Mouse (Mus musculus): ENCODE measurements at regions not wholly inside any gene's neighbourhood (a gene's known extent, or its start where the extent isn't known, plus 50 kb on each side); places are given as distances from the start of the nearest gene placed in this dataset.

DNA sequence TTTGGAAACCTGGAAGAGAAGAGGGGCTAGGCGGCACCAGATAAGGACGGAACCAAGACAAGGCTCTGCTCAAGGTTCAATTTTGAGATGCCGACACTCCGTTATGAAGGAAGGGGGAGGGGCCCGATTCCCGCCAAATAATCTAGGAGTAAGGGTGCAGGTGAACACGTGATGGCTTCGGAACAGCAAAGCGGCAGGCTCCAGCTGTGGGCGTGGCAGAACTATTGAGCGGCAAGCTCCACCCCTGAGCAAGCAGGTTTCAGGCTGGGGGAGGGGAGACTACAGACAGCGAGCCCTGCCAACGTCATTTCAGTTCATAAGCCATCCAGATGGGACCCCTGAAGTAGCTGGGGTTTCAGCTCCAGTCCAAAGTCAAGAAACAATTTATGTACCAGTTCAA, 667.3 kb downstream of the Slc22a22 start:
- 38% methylated on average over 13 of the region's 13 CpGs for WGBS
- Histone ChIP-seq H3K27me3 (ENCODE audit: control insufficient read depth, insufficient read depth, low read length) (no peaks in the 10 kb centered on the region), H3K4me3 (replicated peaks; ENCODE audit: low read length) (no peak overlapping the region), H3K9ac (ENCODE audit: low read length) (no peak overlapping the region), H3K4me2 (ENCODE audit: low read depth, low read length) (peak overlapping the region; percentile 27), H3K9me3 (replicated peaks; ENCODE audit: control insufficient read depth, low read length) (no peaks in the 10 kb centered on the region), H3K36me3 (ENCODE audit: control insufficient read depth, insufficient read depth, low read length) (no peaks in the 10 kb centered on the region), H3K27ac (ENCODE audit: low read length) (no peak overlapping the region), H3K4me1 (ENCODE audit: control insufficient read depth, insufficient read depth, low read length) (no peaks in the 10 kb centered on the region)
- ATAC-seq (ENCODE audit: insufficient read depth, low FRiP score): no peak

DNA sequence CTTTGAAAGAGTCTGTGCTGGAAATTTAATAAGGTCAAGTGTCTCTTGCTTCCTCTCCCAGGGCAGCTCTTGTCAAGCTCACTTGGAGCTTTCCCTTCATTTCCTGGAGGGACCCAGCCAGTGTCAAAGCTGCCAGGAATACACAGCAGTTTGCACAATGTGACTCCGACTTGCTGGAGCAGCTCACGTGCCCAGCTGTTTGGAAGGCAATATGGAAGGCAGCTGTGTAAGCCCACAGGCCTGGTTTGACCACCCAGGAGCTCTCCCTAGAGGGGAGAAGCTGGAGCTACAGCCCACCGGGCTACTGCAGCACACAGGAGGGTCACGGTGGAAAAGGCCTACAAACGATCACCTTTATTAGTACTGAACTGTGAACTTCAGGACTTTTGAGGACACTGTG, 669.8 kb downstream of the Slc22a22 start:
- H3K4me2 ChIP-seq (ENCODE audit: low read depth, low read length): no peak overlapping the region
- no peaks in the 10 kb centered on the region for H3K9me3 ChIP-seq (replicated peaks; ENCODE audit: control insufficient read depth, low read length)
- ATAC-seq (ENCODE audit: insufficient read depth, low FRiP score): no peak
- no peak overlapping the region for H3K27ac ChIP-seq (ENCODE audit: low read length)
- 48% methylated on average over 5 of the region's 5 CpGs for WGBS
- H3K4me3 ChIP-seq (replicated peaks; ENCODE audit: low read length): no peak overlapping the region
- no peaks in the 10 kb centered on the region for H3K4me1 ChIP-seq (ENCODE audit: control insufficient read depth, insufficient read depth, low read length)
- no peaks in the 10 kb centered on the region for H3K27me3 ChIP-seq (ENCODE audit: control insufficient read depth, insufficient read depth, low read length)
- H3K9ac ChIP-seq (ENCODE audit: low read length): no peak overlapping the region
- no peaks in the 10 kb centered on the region for H3K36me3 ChIP-seq (ENCODE audit: control insufficient read depth, insufficient read depth, low read length)

DNA sequence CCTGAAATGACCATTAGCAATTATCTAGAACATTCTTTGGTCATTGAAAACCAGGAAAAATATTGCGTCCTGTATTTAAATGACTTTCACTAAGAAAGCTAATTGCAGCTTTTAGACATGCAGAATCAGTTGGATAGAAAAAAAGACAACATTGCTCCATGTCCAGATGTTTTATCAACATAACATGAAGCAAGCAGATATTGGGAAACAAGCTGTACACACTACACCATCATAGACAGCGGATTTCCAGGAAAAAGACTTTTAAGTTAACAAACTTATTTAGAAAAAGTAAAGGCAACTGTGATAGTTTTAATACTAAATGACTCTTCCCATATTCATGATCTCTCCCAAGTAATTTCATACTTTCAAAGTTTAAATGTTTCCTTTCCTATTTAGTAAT, 675.5 kb downstream of the Slc22a22 start:
- Histone ChIP-seq H3K4me3 (replicated peaks; ENCODE audit: low read length) (no peak overlapping the region), H3K9ac (ENCODE audit: low read length) (no peak overlapping the region), H3K4me2 (ENCODE audit: low read depth, low read length) (no peak overlapping the region), H3K36me3 (ENCODE audit: control insufficient read depth, insufficient read depth, low read length) (no peaks in the 10 kb centered on the region), H3K27ac (ENCODE audit: low read length) (no peak overlapping the region), H3K4me1 (ENCODE audit: control insufficient read depth, insufficient read depth, low read length) (no peaks in the 10 kb centered on the region), H3K27me3 (ENCODE audit: control insufficient read depth, insufficient read depth, low read length) (no peaks in the 10 kb centered on the region), H3K9me3 (replicated peaks; ENCODE audit: control insufficient read depth, low read length) (no peaks in the 10 kb centered on the region)
- ATAC-seq (ENCODE audit: insufficient read depth, low FRiP score): no peak
- 85% methylated on average over 2 of the region's 2 CpGs for WGBS

DNA sequence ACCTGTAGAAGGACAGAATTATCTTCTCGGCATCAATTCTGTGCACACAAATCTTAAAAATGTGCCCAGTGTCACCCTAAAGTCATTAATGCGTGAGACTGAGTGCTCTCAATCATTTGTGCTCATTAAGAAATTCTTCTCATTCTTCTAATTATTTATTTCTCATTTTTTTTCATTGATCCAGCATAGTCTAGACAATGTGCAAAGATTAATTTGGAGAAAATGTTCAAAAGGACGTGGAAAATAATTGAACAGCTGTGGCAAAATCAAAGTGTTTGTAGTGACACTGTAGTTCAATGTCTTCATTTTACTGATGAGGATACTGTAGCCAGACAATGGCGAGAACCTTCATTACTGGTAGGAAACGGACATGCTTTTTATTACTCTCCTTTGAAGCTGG, 702.0 kb downstream of the Slc22a22 start:
- Histone ChIP-seq H3K4me1 (ENCODE audit: control insufficient read depth, insufficient read depth, low read length) (no peaks in the 10 kb centered on the region; the same call in 1 of the 2 replicates), H3K9ac (ENCODE audit: low read length) (no peak overlapping the region), H3K9me3 (replicated peaks; ENCODE audit: control insufficient read depth, low read length) (no peaks in the 10 kb centered on the region), H3K4me2 (ENCODE audit: low read depth, low read length) (no peak overlapping the region), H3K4me3 (replicated peaks; ENCODE audit: low read length) (no peak overlapping the region), H3K36me3 (ENCODE audit: control insufficient read depth, insufficient read depth, low read length) (no peaks in the 10 kb centered on the region), H3K27ac (ENCODE audit: low read length) (no peak overlapping the region), H3K27me3 (ENCODE audit: control insufficient read depth, insufficient read depth, low read length) (no peaks in the 10 kb centered on the region)
- ATAC-seq (ENCODE audit: insufficient read depth, low FRiP score): no peak
- 70% methylated on average over 5 of the region's 5 CpGs for WGBS

DNA sequence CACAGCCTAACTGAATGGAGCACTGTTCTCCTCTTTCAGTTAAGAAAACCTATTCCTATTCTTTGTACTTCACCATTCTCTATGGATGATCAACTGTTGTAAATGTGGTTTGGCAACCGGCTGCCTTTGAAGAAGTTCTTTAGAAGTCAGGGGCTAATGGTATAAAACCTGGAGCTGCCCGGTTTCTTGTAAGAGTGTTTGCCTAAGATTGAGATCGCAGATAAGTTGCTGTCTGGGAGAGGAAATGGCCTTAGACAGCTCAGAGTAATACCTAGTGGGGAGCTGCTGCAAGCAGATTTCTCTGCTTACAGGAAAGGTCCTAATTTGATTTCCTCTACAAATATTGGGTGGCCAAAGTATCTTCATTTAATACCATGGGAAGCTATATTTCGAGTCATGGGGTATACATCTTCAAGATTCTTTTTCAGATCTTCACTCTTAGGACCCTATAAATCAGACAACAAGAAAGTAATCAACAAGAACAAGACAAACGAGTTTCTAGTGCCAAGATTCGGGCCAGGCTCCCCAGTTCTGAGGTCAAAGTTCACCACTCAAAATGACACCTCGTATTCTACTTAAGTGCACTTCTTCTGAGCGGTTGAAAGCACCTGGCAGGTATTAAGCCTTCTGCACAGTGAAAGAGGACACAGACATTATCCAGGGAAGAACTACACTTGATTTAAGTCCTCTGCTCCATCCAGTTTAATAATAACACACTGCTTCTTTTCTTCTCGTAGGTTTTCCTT, 702.6 kb downstream of the Slc22a22 start:
- H3K9ac ChIP-seq (ENCODE audit: low read length): no peak overlapping the region
- WGBS: 21% methylated on average over 9 of the region's 9 CpGs
- H3K4me2 ChIP-seq (ENCODE audit: low read depth, low read length): no peak overlapping the region
- no peaks in the 10 kb centered on the region for H3K9me3 ChIP-seq (replicated peaks; ENCODE audit: control insufficient read depth, low read length)
- no peak for ATAC-seq (ENCODE audit: insufficient read depth, low FRiP score)
- no peaks in the 10 kb centered on the region; the same call in 1 of the 2 replicates for H3K4me1 ChIP-seq (ENCODE audit: control insufficient read depth, insufficient read depth, low read length)
- no peaks in the 10 kb centered on the region for H3K36me3 ChIP-seq (ENCODE audit: control insufficient read depth, insufficient read depth, low read length)
- no peak overlapping the region for H3K4me3 ChIP-seq (replicated peaks; ENCODE audit: low read length)
- H3K27ac ChIP-seq (ENCODE audit: low read length): no peak overlapping the region
- no peaks in the 10 kb centered on the region for H3K27me3 ChIP-seq (ENCODE audit: control insufficient read depth, insufficient read depth, low read length)

DNA sequence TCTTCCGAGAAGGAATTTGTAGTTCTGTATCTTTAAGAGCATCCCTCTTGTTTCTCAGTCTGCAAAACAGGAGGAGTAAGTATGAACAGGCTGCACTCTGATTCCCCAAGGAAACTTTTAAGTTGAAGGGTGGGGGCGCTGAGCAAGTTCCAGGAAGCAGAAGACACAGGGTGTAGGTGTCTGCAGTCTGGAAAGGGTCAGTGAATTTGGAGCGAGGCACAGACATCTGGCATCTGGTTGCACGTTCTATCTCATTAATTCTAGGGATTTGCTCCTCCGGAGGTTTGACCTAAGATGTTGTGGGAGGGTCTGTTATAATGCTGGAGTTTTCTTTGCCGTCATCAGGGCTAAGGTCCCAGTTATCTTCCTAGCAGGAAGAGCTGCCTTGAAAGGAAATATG, 711.1 kb downstream of the Slc22a22 start:
- WGBS: 49% methylated on average over 6 of the region's 6 CpGs
- no peak overlapping the region for H3K4me2 ChIP-seq (ENCODE audit: low read depth, low read length)
- no peak for ATAC-seq (ENCODE audit: insufficient read depth, low FRiP score)
- no peak overlapping the region for H3K4me3 ChIP-seq (replicated peaks; ENCODE audit: low read length)
- H3K9me3 ChIP-seq (replicated peaks; ENCODE audit: control insufficient read depth, low read length): no peaks in the 10 kb centered on the region
- H3K27ac ChIP-seq (ENCODE audit: low read length): no peak overlapping the region
- peaks cover 8% of the 10 kb centered on the region; the same call in 1 of the 2 replicates for H3K4me1 ChIP-seq (ENCODE audit: control insufficient read depth, insufficient read depth, low read length)
- no peak overlapping the region for H3K9ac ChIP-seq (ENCODE audit: low read length)
- no peaks in the 10 kb centered on the region for H3K27me3 ChIP-seq (ENCODE audit: control insufficient read depth, insufficient read depth, low read length)
- no peaks in the 10 kb centered on the region for H3K36me3 ChIP-seq (ENCODE audit: control insufficient read depth, insufficient read depth, low read length)

DNA sequence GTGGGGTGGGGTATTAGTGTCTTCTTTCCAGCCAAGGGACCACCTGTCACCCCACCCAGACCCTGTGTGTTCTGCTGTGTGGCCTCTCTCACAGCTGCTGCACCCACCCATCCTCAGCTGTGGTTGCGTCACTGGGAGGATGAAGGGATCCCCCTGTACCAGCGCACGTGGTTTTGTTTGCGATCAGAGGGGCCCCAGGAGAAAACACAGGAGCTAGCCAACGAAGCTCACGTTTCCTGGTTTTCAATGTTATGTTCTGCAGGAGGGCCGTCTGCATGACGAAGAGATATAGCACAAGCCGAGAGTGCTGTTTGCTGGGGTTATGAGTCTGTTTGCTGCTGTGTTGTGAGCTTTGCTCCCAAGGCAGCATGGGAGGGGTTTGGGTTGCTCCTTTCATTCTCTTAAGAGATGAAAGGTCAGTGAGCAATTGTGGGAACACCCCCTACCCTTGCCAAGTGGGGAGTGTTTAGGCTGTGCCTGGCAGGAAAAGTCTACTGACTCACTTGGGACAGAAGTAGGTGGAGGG, 712.4 kb downstream of the Slc22a22 start:
- 16% methylated on average over 9 of the region's 9 CpGs for WGBS
- no peaks in the 10 kb centered on the region for H3K9me3 ChIP-seq (replicated peaks; ENCODE audit: control insufficient read depth, low read length)
- peaks cover 8% of the 10 kb centered on the region; the same call in 1 of the 2 replicates for H3K4me1 ChIP-seq (ENCODE audit: control insufficient read depth, insufficient read depth, low read length)
- H3K9ac ChIP-seq (ENCODE audit: low read length): no peak overlapping the region
- H3K27me3 ChIP-seq (ENCODE audit: control insufficient read depth, insufficient read depth, low read length): no peaks in the 10 kb centered on the region
- peak overlapping the region; percentile 5; the same call in 1 of the 2 replicates for H3K27ac ChIP-seq (ENCODE audit: low read length)
- ATAC-seq (ENCODE audit: insufficient read depth, low FRiP score): peak; percentile 76; the same call in 1 of the 2 replicates
- no peaks in the 10 kb centered on the region for H3K36me3 ChIP-seq (ENCODE audit: control insufficient read depth, insufficient read depth, low read length)
- no peak overlapping the region for H3K4me3 ChIP-seq (replicated peaks; ENCODE audit: low read length)
- peak overlapping the region; percentile 34 for H3K4me2 ChIP-seq (ENCODE audit: low read depth, low read length)

DNA sequence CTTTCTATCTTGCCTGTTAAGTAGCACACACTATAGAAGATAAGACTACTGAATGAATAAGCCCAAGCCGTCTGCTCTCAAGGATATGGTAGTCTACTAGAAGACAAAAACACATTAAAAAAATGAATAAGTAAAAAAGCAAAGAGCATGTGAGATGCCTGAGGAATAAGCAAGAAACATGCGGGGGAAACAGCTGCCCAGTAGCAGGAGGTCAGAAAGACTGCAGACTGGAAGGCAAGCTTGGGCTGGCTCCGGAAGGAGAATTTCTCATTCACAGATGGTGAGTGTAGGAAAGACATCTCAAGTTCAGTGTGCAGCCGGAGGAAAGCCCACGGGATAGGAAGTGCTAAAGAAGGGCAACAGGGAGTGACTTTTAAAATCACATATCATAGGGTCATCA, 713.4 kb downstream of the Slc22a22 start:
- H3K27ac ChIP-seq (ENCODE audit: low read length): no peak overlapping the region
- no peak overlapping the region for H3K4me2 ChIP-seq (ENCODE audit: low read depth, low read length)
- no peak overlapping the region for H3K9ac ChIP-seq (ENCODE audit: low read length)
- 57% methylated on average over 5 of the region's 5 CpGs for WGBS
- H3K27me3 ChIP-seq (ENCODE audit: control insufficient read depth, insufficient read depth, low read length): no peaks in the 10 kb centered on the region
- ATAC-seq (ENCODE audit: insufficient read depth, low FRiP score): no peak
- no peaks in the 10 kb centered on the region for H3K9me3 ChIP-seq (replicated peaks; ENCODE audit: control insufficient read depth, low read length)
- no peak overlapping the region for H3K4me3 ChIP-seq (replicated peaks; ENCODE audit: low read length)
- no peaks in the 10 kb centered on the region for H3K36me3 ChIP-seq (ENCODE audit: control insufficient read depth, insufficient read depth, low read length)
- peaks cover 8% of the 10 kb centered on the region; the same call in 1 of the 2 replicates for H3K4me1 ChIP-seq (ENCODE audit: control insufficient read depth, insufficient read depth, low read length)

DNA sequence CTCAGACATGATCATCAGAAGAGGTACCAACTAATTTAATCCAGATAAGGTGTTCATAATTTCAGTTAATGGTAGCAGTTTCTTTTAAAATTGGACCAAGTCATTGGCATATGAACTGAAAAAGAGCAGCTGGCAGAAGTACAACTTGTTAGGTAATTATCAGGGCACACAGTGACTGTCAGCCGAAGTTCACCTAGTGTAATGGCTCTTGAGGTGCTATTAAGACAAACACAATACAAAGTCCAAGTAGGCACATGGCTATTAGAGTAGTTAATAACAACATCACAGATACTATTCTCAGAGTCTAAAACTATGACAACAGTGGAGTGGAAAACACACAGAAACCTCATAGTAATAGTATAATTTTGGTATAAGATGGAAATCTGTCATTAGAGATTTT, 730.7 kb downstream of the Slc22a22 start:
- Histone ChIP-seq H3K4me2 (ENCODE audit: low read depth, low read length) (no peak overlapping the region), H3K27me3 (ENCODE audit: control insufficient read depth, insufficient read depth, low read length) (no peaks in the 10 kb centered on the region), H3K4me1 (ENCODE audit: control insufficient read depth, insufficient read depth, low read length) (no peaks in the 10 kb centered on the region), H3K27ac (ENCODE audit: low read length) (no peak overlapping the region), H3K9ac (ENCODE audit: low read length) (no peak overlapping the region), H3K4me3 (replicated peaks; ENCODE audit: low read length) (no peak overlapping the region), H3K36me3 (ENCODE audit: control insufficient read depth, insufficient read depth, low read length) (no peaks in the 10 kb centered on the region), H3K9me3 (replicated peaks; ENCODE audit: control insufficient read depth, low read length) (no peaks in the 10 kb centered on the region)
- no peak for ATAC-seq (ENCODE audit: insufficient read depth, low FRiP score)
- 81% methylated on average over 1 of the region's 1 CpGs for WGBS
